Mouse (Mus musculus) ovary, adult 2 months (tissue): ENCODE measurements around the gene Zfp26. TPM values are rescaled to one million over a fixed set of nuclear protein-coding genes. Genes with fewer than 3 reads are reported as not detected.

Experiments
- polyA plus RNA-seq: library from polyadenylated mRNA; depleted of rRNA; stranded (reverse); fragments of >200 nt; gene quantifications from 2 replicates; pipeline ENCODE4 v1.2.3, GENCODE M21; 2012; rRNA removed

Zfp26 gene
- polyA plus RNA-seq = 1.5 and 1.9 TPM in 2 replicates

DNA sequence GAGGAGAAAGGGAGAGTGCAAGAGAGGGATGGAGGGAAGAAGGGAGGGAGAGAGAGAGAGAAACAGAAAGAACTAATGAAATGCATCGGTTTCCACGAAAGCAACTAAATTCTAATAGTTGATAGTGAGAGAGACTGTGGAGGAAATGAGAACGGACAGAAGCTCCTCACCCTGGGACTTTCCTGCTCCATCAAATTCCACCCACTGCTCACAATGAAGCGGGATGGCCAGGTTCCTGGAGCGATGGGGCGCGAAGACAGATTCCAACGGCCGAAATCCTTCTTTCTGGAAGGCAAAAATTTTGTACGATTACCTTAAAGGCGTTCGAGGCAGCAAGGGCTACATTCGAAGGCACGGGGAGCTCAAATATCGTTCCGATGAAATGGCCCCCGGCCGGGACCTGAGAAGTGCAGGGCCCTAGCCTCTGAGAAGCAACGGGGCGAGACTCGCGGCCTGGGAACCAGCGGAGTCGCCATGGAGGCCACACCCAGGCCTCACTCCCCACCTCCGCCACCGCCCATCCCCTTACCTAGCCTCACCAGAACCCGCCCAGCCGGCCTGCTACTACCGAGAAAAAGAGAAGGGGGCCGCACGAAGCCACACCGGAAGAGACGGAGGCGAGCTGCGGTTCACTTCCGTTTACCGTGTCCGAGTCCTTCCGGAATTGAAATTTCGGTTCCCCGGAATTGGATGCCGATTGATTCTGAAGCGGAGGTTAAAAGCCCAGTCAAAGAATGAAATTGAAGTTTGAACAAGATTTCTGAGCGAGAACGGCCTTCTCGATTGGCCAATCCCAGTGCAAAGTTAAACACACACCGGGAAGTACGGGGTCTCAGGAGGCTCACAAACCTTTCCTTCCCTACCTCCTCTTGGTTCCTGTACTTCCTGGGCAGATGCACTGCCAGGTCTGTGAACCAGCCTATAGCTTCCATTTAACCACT, at the start of gene Zfp26:
TSS of gene Zfp26 (minus strand) at position 786 of the 941 bp plus-strand sequence.

DNA sequence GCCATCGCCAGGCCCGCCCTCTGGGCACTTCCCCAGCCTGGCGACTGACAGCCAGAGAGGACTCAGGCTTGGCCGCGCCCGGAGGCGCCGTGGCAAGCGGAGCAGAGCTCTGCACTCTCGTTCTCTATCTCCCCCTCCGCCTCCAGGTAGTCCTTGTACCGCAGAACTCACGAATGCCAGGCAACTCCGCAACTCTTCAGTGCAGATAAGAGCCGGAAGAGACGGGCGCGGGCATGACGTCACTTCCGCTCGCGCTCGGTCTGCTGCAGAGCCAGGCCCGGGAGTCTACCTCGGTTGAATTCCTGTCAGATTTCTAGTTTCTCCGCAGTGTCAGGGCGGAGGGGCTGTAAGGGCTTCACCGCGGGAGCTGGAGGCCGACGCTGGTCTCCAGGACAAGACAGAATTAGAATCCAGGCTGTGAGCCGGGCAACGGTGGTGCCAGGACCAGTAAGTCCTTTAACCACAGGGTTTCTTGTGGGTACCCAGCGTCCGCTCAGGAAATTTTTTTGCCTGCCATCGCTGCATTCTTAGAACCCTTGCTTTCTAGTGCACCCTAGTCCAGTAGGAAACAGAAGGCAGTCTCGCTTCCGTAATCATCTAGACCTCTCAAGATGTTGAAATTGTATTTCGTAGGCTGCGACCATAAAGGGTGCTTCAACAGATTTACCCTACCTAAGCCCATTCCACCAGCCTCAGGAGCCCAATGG, 32.7 kb upstream of the Zfp26 start, which contains the start of gene Zfp426:
TSS of gene Zfp426 (minus strand) at position 220 of the 707 bp plus-strand sequence.

DNA sequence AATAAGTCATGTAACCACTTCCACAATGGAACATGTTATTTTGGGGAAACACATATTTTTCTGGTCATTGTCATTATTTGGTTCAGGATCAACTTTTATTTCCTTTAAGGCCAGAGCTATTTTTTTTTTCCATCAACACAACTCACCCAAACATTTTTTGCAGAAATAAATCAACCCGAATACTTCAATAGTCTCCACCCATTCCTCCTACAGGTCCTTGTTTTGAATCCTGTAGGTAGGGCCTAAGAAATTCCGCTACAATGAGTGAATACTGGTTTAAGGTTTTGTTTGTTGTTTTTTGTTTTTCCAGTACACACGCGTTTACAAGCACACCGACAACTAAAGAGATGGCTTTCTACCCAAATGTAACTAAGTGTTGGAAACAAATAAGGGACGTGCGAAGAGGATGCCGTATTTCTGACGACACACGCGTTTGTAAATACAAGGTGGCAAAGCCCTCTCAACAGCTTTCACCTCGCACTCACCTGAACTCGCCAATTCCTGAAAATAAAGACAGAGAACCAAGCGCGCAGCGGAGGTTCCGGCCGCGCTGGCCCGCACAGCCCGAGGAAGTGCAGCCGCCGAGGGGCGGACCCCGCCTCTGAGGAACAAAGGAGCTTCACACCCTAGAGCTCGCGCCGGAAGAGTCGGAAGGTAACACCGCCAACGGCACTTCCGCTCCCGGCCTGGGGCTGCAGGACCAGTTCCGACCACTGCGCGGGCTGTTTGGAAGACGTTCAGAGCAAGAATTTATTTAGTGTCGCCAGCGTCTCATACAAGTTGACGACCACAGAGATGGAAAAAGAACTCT, 75.2 kb downstream of the Zfp26 start, which contains the start of gene Zfp560:
TSS of gene Zfp560 (minus strand) at position 646 of the 811 bp plus-strand sequence.

Other genes starting within 250 kb of the Zfp26 start
- gene Olfr871, start 248.0 kb downstream of the Zfp26 start, polyA plus RNA-seq = not detected in 2 replicates
- not detected in 2 replicates for gene Olfr872, start 223.0 kb downstream of the Zfp26 start, polyA plus RNA-seq
- gene Olfr39, start 177.8 kb downstream of the Zfp26 start, polyA plus RNA-seq = not detected in 2 replicates
- not detected in 2 replicates for gene Olfr873, start 161.6 kb downstream of the Zfp26 start, polyA plus RNA-seq
- not detected in 2 replicates for gene Olfr18, start 124.1 kb downstream of the Zfp26 start, polyA plus RNA-seq
- gene Zfp560, start 75.0 kb downstream of the Zfp26 start, polyA plus RNA-seq = 1.2 and 1.7 TPM in 2 replicates
- 4.5 and 4.6 TPM in 2 replicates for gene Zfp426, start 32.6 kb upstream of the Zfp26 start, polyA plus RNA-seq
- gene Zfp266, start 61.3 kb upstream of the Zfp26 start, polyA plus RNA-seq = 4.2 and 4.7 TPM in 2 replicates
- gene Zfp846, start 121.1 kb upstream of the Zfp26 start, polyA plus RNA-seq = 2.4 and 3.1 TPM in 2 replicates
- 56.8 and 128 TPM in 2 replicates for gene Ubl5, start 182.7 kb upstream of the Zfp26 start, polyA plus RNA-seq
- 57.1 and 59.6 TPM in 2 replicates for gene Fbxl12, start 184.6 kb upstream of the Zfp26 start, polyA plus RNA-seq
- gene Pin1, start 191.9 kb upstream of the Zfp26 start, polyA plus RNA-seq = 34.2 and 37.1 TPM in 2 replicates